Mouse (Mus musculus) ES-E14 (cell line): ENCODE data around the gene Hkdc1.

ENCODE experiments used
- CHD2 ChIP-seq: IDR thresholded peaks from 2 replicates; pipeline ENCODE4 v1.6.1; 2014; ENCODE audit warnings: mild to moderate bottlenecking, low read depth, low read length, inconsistent platforms
- MAFK ChIP-seq: IDR thresholded peaks from 2 replicates; pipeline ENCODE4 v1.6.1; 2014; ENCODE audit warnings: mild to moderate bottlenecking, low read depth, low read length, inconsistent platforms; ENCODE audit not compliant: insufficient read depth
- ZC3H11A ChIP-seq: IDR thresholded peaks from 2 replicates; pipeline ENCODE4 v1.6.1; 2012; ENCODE audit warnings: low read depth, mild to moderate bottlenecking, inconsistent platforms, low read length, borderline replicate concordance
- ZNF384 ChIP-seq: IDR thresholded peaks from 2 replicates; pipeline ENCODE4 v1.6.1; 2012; ENCODE audit warnings: low read depth, low read length, inconsistent platforms

- TF ChIP-seq ZC3H11A (no peak), CHD2 (no peak), MAFK (no peak), ZNF384 (no peak)
These were observed 86.9 kb downstream of the Hkdc1 start for GRCm38 (mm10) chr10:62335423-62335776.
